Mouse (Mus musculus): ENCODE results near the gene Acyp2.
"Not testable (repeated sequence)": the region's sequence is repeated elsewhere in the genome, so short reads cannot be mapped to it uniquely, and the experiment has no call there.

Gene Acyp2

GRCm38 (mm10) chr11:30649001-30649637 lies at the start of gene Acyp2:
TSS of gene Acyp2 (minus strand) at chr11:30649587.
- DNase-seq, result peak; percentile 87

- no peak for DNase-seq
Measured at GRCm38 (mm10) chr11:30689421-30689820, 40.0 kb upstream of the Acyp2 start.

- peak; percentile 20 for DNase-seq
Measured at GRCm38 (mm10) chr11:30676086-30676485, 26.7 kb upstream of the Acyp2 start.

- peak; percentile 19 for DNase-seq
Measured at GRCm38 (mm10) chr11:30672719-30673118, 23.3 kb upstream of the Acyp2 start.

GRCm38 (mm10) chr11:30663001-30663400 lies 13.6 kb upstream of the Acyp2 start:
- no peak for DNase-seq

- DNase-seq, result no peak
Measured at GRCm38 (mm10) chr11:30662591-30662990, 13.2 kb upstream of the Acyp2 start.

GRCm38 (mm10) chr11:30657069-30657468 lies 7.7 kb upstream of the Acyp2 start:
- peak; percentile 33 for DNase-seq

GRCm38 (mm10) chr11:30656060-30656459 lies 6.7 kb upstream of the Acyp2 start:
- DNase-seq, result no peak

GRCm38 (mm10) chr11:30650416-30650815 lies 1.0 kb upstream of the Acyp2 start:
- DNase-seq, result no peak

- DNase-seq, result no peak
Measured at GRCm38 (mm10) chr11:30635674-30636073, 13.7 kb downstream of the Acyp2 start.

- DNase-seq, result no peak
Measured at GRCm38 (mm10) chr11:30630514-30630913, 18.9 kb downstream of the Acyp2 start.

- no peak for DNase-seq
Measured at GRCm38 (mm10) chr11:30623218-30623617, 26.2 kb downstream of the Acyp2 start.

- not testable (repeated sequence) for DNase-seq
Measured at GRCm38 (mm10) chr11:30621386-30622363, 27.7 kb downstream of the Acyp2 start.

- no peak for DNase-seq
Measured at GRCm38 (mm10) chr11:30618235-30618634, 31.2 kb downstream of the Acyp2 start.

- DNase-seq, result no peak
Measured at GRCm38 (mm10) chr11:30617571-30618097, 31.8 kb downstream of the Acyp2 start.

- DNase-seq, result no peak
Measured at GRCm38 (mm10) chr11:30615977-30616376, 33.4 kb downstream of the Acyp2 start.

- no peak for DNase-seq
Measured at GRCm38 (mm10) chr11:30613916-30614546, 35.4 kb downstream of the Acyp2 start.

- DNase-seq, result no peak
Measured at GRCm38 (mm10) chr11:30612699-30613098, 36.7 kb downstream of the Acyp2 start.

GRCm38 (mm10) chr11:30609247-30609646 lies 40.1 kb downstream of the Acyp2 start:
- no peak for DNase-seq

- no peak for DNase-seq
Measured at GRCm38 (mm10) chr11:30607587-30608518, 41.5 kb downstream of the Acyp2 start.

GRCm38 (mm10) chr11:30597259-30597658 lies 52.1 kb downstream of the Acyp2 start:
- DNase-seq, result peak; percentile 10

GRCm38 (mm10) chr11:30580008-30580407 lies 69.4 kb downstream of the Acyp2 start:
- peak; percentile 3 for DNase-seq

Data from lung, postnatal 14 days (tissue).